Mouse (Mus musculus) left cerebral cortex, postnatal 14 days (tissue): Measurements from ENCODE around the gene Pfdn2. TPM values are rescaled to one million over a fixed set of nuclear protein-coding genes. Genes with fewer than 3 reads are reported as not detected.

Experiments
- DNase-seq, 2 experiments: peaks; one replicate each; pipeline ENCODE4 v3.0.0; 2021 to 2022; ENCODE audit warnings: low spot score in 2 of 2, mixed read lengths in 1 of 2
- intact Hi-C: fragments of 180-260 bp; cut with DNase I; formaldehyde crosslinking; loops from one replicate; pipeline ENCODE4 v1.15.1; 2025
- total RNA-seq, 2 experiments: library from RNA; stranded (reverse); gene quantifications; 2 replicates each; pipeline ENCODE4 v1.2.3; 2021

Gene Pfdn2
- total RNA-seq, 2 experiments from 2014 or later = 99.0 to 109 TPM

- no peak for DNase-seq
- intact Hi-C loops = no loop called here
Observed at GRCm38 (mm10) chr1:171346095-171346450, 603 bp downstream of the Pfdn2 start.

- DNase-seq = no peak
- intact Hi-C loops = no loop called here
Observed at GRCm38 (mm10) chr1:171348665-171349064, 3.2 kb downstream of the Pfdn2 start.

- intact Hi-C loops = no loop called here
Observed at GRCm38 (mm10) chr1:171349210-171349609, 3.7 kb downstream of the Pfdn2 start.

GRCm38 (mm10) chr1:171355812-171356340 lies 10.4 kb downstream of the Pfdn2 start:
- DNase-seq = no peak
- intact Hi-C loops = no loop called here

More at GRCm38 (mm10) chr1:171349210-171349609, 3.7 kb downstream of the Pfdn2 start:
- DNase-seq = no peak

GRCm38 (mm10) chr1:171356814-171357213 lies 11.3 kb downstream of the Pfdn2 start:
- DNase-seq = no peak
- intact Hi-C loops = no loop called here

- DNase-seq = peak; percentile 53 to 81
- intact Hi-C loops = no loop called here
Observed at GRCm38 (mm10) chr1:171358421-171358820, 13.0 kb downstream of the Pfdn2 start.

- intact Hi-C loops = loop anchor here (2.0 to 10.0 kb wide), 4 partner anchors 52 to 205 kb away; partner anchors contain the start of genes Alyref2 and Usf1
- DNase-seq = peak; percentile 20 to 48
Observed at GRCm38 (mm10) chr1:171360253-171360652, 14.8 kb downstream of the Pfdn2 start.

- intact Hi-C loops = loop anchor here (2.0 to 10.0 kb wide), 4 partner anchors 52 to 204 kb away; partner anchors contain the start of genes Alyref2 and Usf1
- peak; percentile 90 to 98 for DNase-seq
Observed at GRCm38 (mm10) chr1:171360656-171361055, 15.2 kb downstream of the Pfdn2 start, which contains the start of gene Klhdc9. TSS of gene Klhdc9 (minus strand) at chr1:171360798.

- intact Hi-C loops = loop anchor here (2.0 to 10.0 kb wide), 4 partner anchors 51 to 203 kb away; partner anchors contain the start of genes Alyref2 and Usf1
- peak; percentile 81 to 84 for DNase-seq
Observed at GRCm38 (mm10) chr1:171361106-171362103, 15.9 kb downstream of the Pfdn2 start.

- intact Hi-C loops = loop anchor here (10.0 kb wide), 1 partner anchor 199 kb away; no protein-coding TSS in a partner anchor
- DNase-seq = no peak
Observed at GRCm38 (mm10) chr1:171365934-171366333, 20.5 kb downstream of the Pfdn2 start.

- intact Hi-C loops = loop anchor here (10.0 kb wide), 1 partner anchor 195 kb away; no protein-coding TSS in a partner anchor
- DNase-seq = no peak
Observed at GRCm38 (mm10) chr1:171369845-171370556, 24.5 kb downstream of the Pfdn2 start, which contains the start of gene Nectin4. TSS of gene Nectin4 (plus strand) at chr1:171370099.

GRCm38 (mm10) chr1:171372880-171373279 lies 27.4 kb downstream of the Pfdn2 start:
- no peak for DNase-seq
- intact Hi-C loops = no loop called here

GRCm38 (mm10) chr1:171373946-171374345 lies 28.5 kb downstream of the Pfdn2 start:
- intact Hi-C loops = no loop called here
- DNase-seq = no peak

GRCm38 (mm10) chr1:171375646-171376097 lies 30.2 kb downstream of the Pfdn2 start:
- no peak for DNase-seq
- intact Hi-C loops = loop anchor here (5.0 kb wide), 1 partner anchor 102 kb away; no protein-coding TSS in a partner anchor

GRCm38 (mm10) chr1:171378298-171378697 lies 32.8 kb downstream of the Pfdn2 start:
- DNase-seq = no peak
- intact Hi-C loops = loop anchor here (5.0 kb wide), 1 partner anchor 99 kb away; no protein-coding TSS in a partner anchor

- peak; percentile 75 to 86 for DNase-seq
- intact Hi-C loops = loop anchor here (5.0 kb wide), 1 partner anchor 97 kb away; no protein-coding TSS in a partner anchor
Observed at GRCm38 (mm10) chr1:171379935-171380599, 34.6 kb downstream of the Pfdn2 start.

GRCm38 (mm10) chr1:171382096-171382620 lies 36.7 kb downstream of the Pfdn2 start:
- intact Hi-C loops = no loop called here
- no peak for DNase-seq

- intact Hi-C loops = no loop called here
- DNase-seq = no peak
Observed at GRCm38 (mm10) chr1:171384361-171384760, 38.9 kb downstream of the Pfdn2 start.
